Mouse (Mus musculus): ENCODE measurements around the gene Tert. TPM values are rescaled to one million over a fixed set of nuclear protein-coding genes. Genes with fewer than 3 reads are reported as not detected.

Gene Tert
- polyA plus RNA-seq, 1 experiment from 2014 or later: 5.8 TPM

DNA sequence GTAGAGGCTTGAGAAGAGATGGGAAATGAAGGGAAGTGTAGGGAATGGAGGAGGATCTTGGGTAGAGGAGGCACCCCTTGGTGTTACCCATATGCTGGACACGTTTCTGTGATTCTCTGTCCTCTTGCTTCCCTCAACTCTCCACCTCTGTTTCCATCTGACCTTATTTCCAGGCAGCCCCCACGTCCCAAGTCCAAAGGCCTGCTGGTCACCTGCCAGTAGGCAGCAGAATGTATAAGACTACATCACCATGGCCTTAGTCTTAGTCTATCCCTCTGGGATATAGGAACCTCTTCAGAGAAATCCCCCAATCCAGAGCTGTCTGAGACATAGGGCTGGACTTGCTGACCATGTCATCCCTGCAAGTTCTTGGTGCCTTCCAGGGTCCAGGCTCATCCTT, 52.6 kb downstream of the Tert start:
- Histone ChIP-seq H3K36me3 (no peaks in the 10 kb centered on the region), H3K4me3 (replicated peaks) (no peak overlapping the region), H3K9ac (replicated peaks) (no peak overlapping the region), H3K4me1 (no peaks in the 10 kb centered on the region), H3K9me3 (replicated peaks) (no peaks in the 10 kb centered on the region), H3K27ac (replicated peaks) (no peak overlapping the region), H3K4me2 (no peak overlapping the region), H3K27me3 (replicated peaks) (no peaks in the 10 kb centered on the region)
- no peak for ATAC-seq (ENCODE audit: low FRiP score)
- 78% methylated on average over 2 of the region's 2 CpGs for WGBS

DNA sequence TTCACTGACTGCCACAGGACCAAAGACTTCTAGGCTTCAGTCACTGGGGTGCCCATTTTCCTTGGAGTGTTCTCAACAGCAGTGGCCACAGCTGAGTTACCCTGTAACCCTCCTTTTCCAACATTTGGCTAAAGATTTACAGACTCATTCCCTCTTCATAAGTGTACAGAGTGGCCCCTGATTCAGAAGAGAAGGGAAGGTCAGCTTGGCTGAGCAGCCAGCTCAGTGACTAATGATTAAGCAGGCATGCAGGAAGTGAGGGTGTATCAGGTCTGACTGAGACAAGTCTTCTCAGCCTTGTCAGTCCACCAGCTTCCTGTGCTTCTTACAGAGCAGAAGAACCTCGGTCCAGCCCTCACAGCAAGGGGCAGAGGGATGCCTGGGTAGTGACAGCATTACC, 53.7 kb downstream of the Tert start:
- no peaks in the 10 kb centered on the region for H3K4me1 ChIP-seq
- 24% methylated on average over 1 of the region's 1 CpGs for WGBS
- H3K9ac ChIP-seq (replicated peaks): no peak overlapping the region
- no peak overlapping the region for H3K4me3 ChIP-seq (replicated peaks)
- ATAC-seq (ENCODE audit: low FRiP score): no peak
- no peak overlapping the region for H3K27ac ChIP-seq (replicated peaks)
- H3K27me3 ChIP-seq (replicated peaks): no peaks in the 10 kb centered on the region
- no peak overlapping the region for H3K4me2 ChIP-seq
- H3K9me3 ChIP-seq (replicated peaks): no peaks in the 10 kb centered on the region
- no peaks in the 10 kb centered on the region for H3K36me3 ChIP-seq

DNA sequence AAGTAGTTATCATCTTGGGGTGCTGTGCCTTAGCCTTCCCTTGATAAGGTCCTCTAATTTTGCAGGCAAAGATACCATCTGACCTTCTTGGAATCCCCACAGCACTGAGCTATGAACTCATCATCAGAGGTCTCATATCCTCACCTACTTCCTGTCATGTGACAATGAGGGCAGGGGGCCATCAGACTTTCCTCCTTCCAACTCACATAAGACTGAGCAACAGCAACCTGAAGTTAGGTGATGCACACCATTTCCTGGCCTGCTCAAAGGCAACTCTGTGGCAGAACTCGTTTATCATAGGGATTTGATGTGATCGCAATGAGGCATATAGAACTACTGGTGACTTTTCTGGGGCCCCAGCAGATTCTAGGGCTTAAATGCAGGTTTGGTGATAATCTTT, 55.5 kb downstream of the Tert start:
- no peak overlapping the region for H3K4me2 ChIP-seq
- H3K36me3 ChIP-seq: no peaks in the 10 kb centered on the region
- H3K9me3 ChIP-seq (replicated peaks): no peaks in the 10 kb centered on the region
- H3K4me3 ChIP-seq (replicated peaks): no peak overlapping the region
- H3K27me3 ChIP-seq (replicated peaks): no peaks in the 10 kb centered on the region
- no peak overlapping the region for H3K9ac ChIP-seq (replicated peaks)
- WGBS: 91% methylated on average over 2 of the region's 2 CpGs
- no peak for ATAC-seq (ENCODE audit: low FRiP score)
- H3K4me1 ChIP-seq: no peaks in the 10 kb centered on the region
- H3K27ac ChIP-seq (replicated peaks): no peak overlapping the region

DNA sequence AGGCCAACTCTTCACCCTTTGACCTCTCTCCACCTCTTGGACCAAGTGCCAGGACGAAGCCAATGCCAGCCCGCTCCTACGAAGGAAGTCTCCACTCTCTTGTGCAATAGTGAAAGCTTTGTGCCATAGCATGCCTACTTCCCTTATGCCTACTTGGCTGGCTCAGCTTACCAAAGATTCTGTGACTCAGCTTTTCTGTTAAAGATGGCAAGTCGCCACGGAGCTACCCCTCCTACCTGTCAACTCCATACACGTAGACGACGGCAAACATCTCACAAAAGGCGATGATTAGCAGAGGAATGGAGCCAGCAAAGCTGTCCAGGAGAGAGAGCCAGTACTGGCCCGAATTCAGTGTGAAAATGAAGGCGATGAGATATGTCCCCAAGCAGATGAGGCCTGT, 57.0 kb downstream of the Tert start:
- Histone ChIP-seq H3K4me3 (replicated peaks) (no peak overlapping the region), H3K4me2 (no peak overlapping the region), H3K4me1 (no peaks in the 10 kb centered on the region), H3K36me3 (no peaks in the 10 kb centered on the region), H3K9ac (replicated peaks) (no peak overlapping the region), H3K27ac (replicated peaks) (no peak overlapping the region), H3K27me3 (replicated peaks) (no peaks in the 10 kb centered on the region), H3K9me3 (replicated peaks) (no peaks in the 10 kb centered on the region)
- 90% methylated on average over 11 of the region's 11 CpGs for WGBS
- ATAC-seq (ENCODE audit: low FRiP score): no peak

DNA sequence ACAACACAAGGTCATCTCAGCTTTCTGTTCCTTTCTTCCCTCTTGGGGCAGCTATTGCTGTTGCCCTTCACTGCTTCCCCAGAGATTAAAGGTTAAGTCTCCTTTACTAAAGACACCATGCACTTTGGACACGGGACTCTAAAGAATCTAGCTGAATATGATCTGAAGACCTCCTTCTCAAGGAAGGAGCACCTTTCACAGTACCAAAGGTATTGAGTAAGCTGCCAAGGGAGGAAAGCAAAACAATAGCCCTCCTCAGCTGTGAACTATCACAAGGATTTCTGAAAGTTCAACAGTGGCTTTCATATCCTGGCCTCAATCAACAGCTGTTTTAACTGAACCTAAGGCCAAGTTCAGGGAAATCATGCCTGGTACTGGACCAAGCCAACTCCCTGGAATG, 57.7 kb downstream of the Tert start:
- Histone ChIP-seq H3K27ac (replicated peaks) (no peak overlapping the region), H3K27me3 (replicated peaks) (no peaks in the 10 kb centered on the region), H3K4me3 (replicated peaks) (no peak overlapping the region), H3K9ac (replicated peaks) (no peak overlapping the region), H3K36me3 (no peaks in the 10 kb centered on the region), H3K4me1 (no peaks in the 10 kb centered on the region), H3K9me3 (replicated peaks) (no peaks in the 10 kb centered on the region), H3K4me2 (no peak overlapping the region)
- WGBS: 87% methylated on average over 1 of the region's 1 CpGs
- no peak for ATAC-seq (ENCODE audit: low FRiP score)

DNA sequence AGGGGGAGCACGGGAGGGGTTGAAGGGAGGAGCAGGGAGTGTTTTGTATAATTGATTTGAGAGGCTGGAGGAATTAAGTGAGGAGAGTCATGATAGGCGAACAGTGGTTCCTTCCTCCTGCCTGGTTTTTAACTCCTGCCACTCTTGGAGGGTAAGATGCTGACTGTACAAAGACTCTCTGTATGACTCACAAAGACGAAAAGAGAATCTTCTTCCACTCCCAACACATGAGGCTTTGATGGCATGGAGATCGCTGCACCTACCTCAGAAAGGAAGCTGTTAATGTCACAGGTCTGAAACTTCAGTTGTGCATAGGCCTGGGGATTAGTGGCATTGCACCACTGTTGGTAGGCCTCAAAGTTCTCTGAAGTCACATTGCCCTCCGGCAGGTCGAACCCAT, 58.8 kb downstream of the Tert start:
- Histone ChIP-seq H3K4me2 (no peak overlapping the region), H3K4me1 (no peaks in the 10 kb centered on the region), H3K9ac (replicated peaks) (no peak overlapping the region), H3K27me3 (replicated peaks) (no peaks in the 10 kb centered on the region), H3K9me3 (replicated peaks) (no peaks in the 10 kb centered on the region), H3K4me3 (replicated peaks) (no peak overlapping the region), H3K36me3 (no peaks in the 10 kb centered on the region), H3K27ac (replicated peaks) (no peak overlapping the region)
- 87% methylated on average over 6 of the region's 6 CpGs for whole genome bisulfite sequencing
- ATAC-seq (ENCODE audit: low FRiP score): no peak

DNA sequence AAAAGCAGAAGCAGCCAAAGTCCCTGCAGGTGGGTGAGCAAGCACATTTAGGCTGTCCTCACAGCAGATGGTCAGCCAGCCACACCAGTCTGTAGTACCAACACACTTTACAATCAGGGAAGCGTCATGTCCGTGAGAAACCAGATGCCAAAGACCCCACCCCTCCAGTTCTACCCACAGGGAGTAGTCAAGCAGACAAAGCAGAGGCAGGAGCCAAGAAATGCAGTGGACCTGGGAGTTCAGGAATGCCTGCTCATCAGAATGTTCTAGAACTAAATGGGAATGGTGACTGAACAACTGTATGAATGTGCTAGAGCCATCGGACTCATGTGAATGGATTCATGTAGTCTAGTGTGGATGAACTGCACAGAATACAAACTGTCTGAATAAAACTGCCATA, 60.9 kb downstream of the Tert start:
- Histone ChIP-seq H3K9me3 (replicated peaks) (no peaks in the 10 kb centered on the region), H3K27ac (replicated peaks) (no peak overlapping the region), H3K9ac (replicated peaks) (no peak overlapping the region), H3K4me3 (replicated peaks) (no peak overlapping the region), H3K36me3 (no peaks in the 10 kb centered on the region), H3K4me2 (no peak overlapping the region), H3K27me3 (replicated peaks) (no peaks in the 10 kb centered on the region), H3K4me1 (no peaks in the 10 kb centered on the region)
- 72% methylated on average over 3 of the region's 3 CpGs for WGBS
- no peak for ATAC-seq (ENCODE audit: low FRiP score)

DNA sequence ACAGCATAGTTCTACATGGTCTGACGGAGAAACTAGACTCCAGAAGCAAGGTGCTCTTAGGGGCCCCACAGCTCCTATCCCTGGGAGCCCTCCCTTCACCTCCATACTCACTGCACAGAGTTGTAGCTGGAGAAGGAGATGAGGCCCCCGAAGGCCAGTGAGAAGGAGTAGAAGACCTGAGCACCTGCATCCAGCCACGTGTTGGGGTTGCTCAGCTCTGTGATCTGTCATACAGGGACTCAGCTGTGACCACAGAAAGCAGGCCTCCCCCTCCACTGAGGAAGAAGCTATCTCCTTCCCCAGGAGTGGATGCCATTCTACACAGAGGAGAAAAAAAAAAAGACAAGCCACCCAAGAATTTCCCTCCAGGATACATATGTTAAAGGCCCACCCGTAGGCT, 62.2 kb downstream of the Tert start:
- no peaks in the 10 kb centered on the region for H3K9me3 ChIP-seq (replicated peaks)
- WGBS: 84% methylated on average over 4 of the region's 4 CpGs
- H3K4me2 ChIP-seq: no peak overlapping the region
- H3K4me3 ChIP-seq (replicated peaks): no peak overlapping the region
- no peak overlapping the region for H3K27ac ChIP-seq (replicated peaks)
- H3K9ac ChIP-seq (replicated peaks): no peak overlapping the region
- no peaks in the 10 kb centered on the region for H3K27me3 ChIP-seq (replicated peaks)
- H3K4me1 ChIP-seq: no peaks in the 10 kb centered on the region
- no peaks in the 10 kb centered on the region for H3K36me3 ChIP-seq
- ATAC-seq (ENCODE audit: low FRiP score): no peak

DNA sequence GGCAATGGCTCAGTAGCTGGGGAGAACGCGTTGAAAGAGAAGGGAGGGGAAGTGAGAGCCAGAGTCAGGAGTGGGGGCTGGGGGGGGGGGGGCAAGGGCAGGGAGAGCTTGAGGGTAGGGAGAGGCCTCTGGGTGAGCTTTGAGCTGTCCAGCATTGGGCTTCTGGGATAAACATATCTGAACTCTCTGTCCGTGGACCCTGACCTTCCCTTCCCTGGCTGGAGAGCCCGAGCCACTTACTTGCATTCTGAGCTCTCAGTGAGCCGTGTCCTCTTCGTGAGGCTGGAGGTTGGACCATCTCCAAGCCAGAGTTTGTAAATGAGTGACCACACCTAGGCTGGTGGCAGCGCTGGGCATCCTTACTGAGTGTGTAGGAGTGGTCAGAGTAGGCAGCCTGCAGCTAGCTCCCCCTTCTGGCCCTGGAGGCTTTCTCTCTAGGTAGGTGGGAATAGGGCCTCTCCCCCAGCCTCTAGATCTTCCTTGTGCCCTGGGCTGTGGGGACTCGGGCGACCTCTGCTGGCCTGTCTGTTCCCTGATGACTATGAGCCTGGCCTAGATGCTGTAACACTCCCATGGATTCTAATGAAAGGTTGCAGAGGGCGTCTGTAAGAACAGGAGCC, 65.6 kb downstream of the Tert start:
- Histone ChIP-seq H3K4me1 (no peaks in the 10 kb centered on the region), H3K27ac (replicated peaks) (no peak overlapping the region), H3K4me3 (replicated peaks) (no peak overlapping the region), H3K9me3 (replicated peaks) (no peaks in the 10 kb centered on the region), H3K27me3 (replicated peaks) (no peaks in the 10 kb centered on the region), H3K36me3 (no peaks in the 10 kb centered on the region), H3K4me2 (no peak overlapping the region), H3K9ac (replicated peaks) (no peak overlapping the region)
- no peak; the same call in 1 of the 2 replicates for ATAC-seq (ENCODE audit: low FRiP score)
- WGBS: 30% methylated on average over 10 of the region's 10 CpGs

DNA sequence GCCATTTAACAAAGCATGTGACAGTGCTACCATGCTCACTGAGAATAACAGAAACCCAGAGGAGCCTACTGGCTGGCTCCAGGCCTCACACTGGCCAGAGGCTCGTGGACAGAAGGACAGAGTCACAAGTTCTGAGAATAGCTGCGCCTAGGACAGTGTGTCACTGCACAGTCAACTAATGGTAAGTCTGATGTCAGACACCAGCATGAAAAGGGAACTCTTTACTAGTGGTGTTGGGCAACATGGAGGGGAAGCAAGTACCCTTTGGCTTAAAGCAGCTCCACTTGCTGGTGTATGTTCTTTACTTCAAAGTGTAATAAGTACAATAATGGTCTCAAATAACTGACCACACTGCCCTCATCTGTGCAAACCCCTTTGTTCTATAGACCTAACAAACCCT, 66.6 kb downstream of the Tert start:
- Histone ChIP-seq H3K9me3 (replicated peaks) (no peaks in the 10 kb centered on the region), H3K4me3 (replicated peaks) (no peak overlapping the region), H3K4me1 (no peaks in the 10 kb centered on the region), H3K27me3 (replicated peaks) (no peaks in the 10 kb centered on the region), H3K9ac (replicated peaks) (no peak overlapping the region), H3K36me3 (no peaks in the 10 kb centered on the region), H3K27ac (replicated peaks) (no peak overlapping the region), H3K4me2 (no peak overlapping the region)
- 78% methylated on average over 2 of the region's 2 CpGs for WGBS
- no peak for ATAC-seq (ENCODE audit: low FRiP score)

DNA sequence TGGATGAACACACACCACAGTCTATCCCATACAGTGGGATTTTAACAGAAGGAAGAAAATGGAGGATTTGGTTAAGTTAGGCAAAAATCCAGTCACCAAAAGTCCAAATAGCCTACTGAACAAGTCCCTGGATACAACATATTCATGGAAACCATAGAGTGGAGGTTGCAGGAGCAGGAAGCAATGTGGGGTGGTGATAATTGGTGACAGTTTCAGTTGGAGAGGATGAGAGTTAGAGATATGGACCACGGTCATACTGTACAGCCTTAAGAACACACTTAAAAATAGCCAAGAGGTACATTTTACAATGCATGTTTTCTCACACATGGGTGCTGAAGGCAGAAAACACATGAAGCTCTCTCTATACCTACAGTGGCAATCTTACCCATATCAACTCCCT, 68.3 kb downstream of the Tert start:
- H3K4me3 ChIP-seq (replicated peaks): no peak overlapping the region
- no peaks in the 10 kb centered on the region for H3K27me3 ChIP-seq (replicated peaks)
- H3K9ac ChIP-seq (replicated peaks): no peak overlapping the region
- H3K27ac ChIP-seq (replicated peaks): no peak overlapping the region
- ATAC-seq (ENCODE audit: low FRiP score): no peak
- H3K4me1 ChIP-seq: no peaks in the 10 kb centered on the region
- 90% methylated on average over 1 of the region's 1 CpGs for WGBS
- H3K9me3 ChIP-seq (replicated peaks): no peaks in the 10 kb centered on the region
- no peak overlapping the region for H3K4me2 ChIP-seq
- no peaks in the 10 kb centered on the region for H3K36me3 ChIP-seq

DNA sequence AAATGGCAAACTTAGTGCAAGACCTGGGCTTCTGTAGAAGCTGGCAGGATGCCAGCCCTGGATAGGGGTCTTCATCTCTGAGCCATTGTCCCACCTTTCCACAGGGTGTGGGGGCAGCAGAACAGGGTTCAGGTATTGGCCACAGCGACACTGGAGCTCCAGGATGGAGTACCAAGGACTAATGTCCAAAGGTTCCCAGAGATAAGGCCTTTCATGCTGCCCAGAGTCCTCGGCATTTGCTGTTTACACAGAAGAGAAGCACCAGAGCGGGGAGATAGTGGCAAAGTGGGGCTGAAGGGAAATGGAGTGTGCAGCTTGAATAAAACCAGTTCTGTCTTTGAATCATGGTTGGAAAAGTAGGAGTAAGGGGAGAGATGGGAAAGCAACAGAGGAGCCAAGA, 69.8 kb downstream of the Tert start:
- no peak for ATAC-seq (ENCODE audit: low FRiP score)
- 84% methylated on average over 3 of the region's 3 CpGs for WGBS
- Histone ChIP-seq H3K27ac (replicated peaks) (no peak overlapping the region), H3K4me3 (replicated peaks) (no peak overlapping the region), H3K4me2 (no peak overlapping the region), H3K9me3 (replicated peaks) (no peaks in the 10 kb centered on the region), H3K36me3 (no peaks in the 10 kb centered on the region), H3K9ac (replicated peaks) (no peak overlapping the region), H3K27me3 (replicated peaks) (no peaks in the 10 kb centered on the region), H3K4me1 (no peaks in the 10 kb centered on the region)
